Mouse (Mus musculus) heart, postnatal 0 days (tissue): ENCODE results near the gene Ntrk3.

ENCODE experiments used
- CTCF ChIP-seq: IDR thresholded peaks from 2 replicates; pipeline ENCODE4 v1.5.1; 2016; ENCODE audit warnings: antibody characterized with exemption, control low read depth, low read depth
- EP300 ChIP-seq: IDR thresholded peaks from 2 replicates; pipeline ENCODE4 v1.6.1; 2016; ENCODE audit warnings: antibody characterized with exemption, low read depth

DNA sequence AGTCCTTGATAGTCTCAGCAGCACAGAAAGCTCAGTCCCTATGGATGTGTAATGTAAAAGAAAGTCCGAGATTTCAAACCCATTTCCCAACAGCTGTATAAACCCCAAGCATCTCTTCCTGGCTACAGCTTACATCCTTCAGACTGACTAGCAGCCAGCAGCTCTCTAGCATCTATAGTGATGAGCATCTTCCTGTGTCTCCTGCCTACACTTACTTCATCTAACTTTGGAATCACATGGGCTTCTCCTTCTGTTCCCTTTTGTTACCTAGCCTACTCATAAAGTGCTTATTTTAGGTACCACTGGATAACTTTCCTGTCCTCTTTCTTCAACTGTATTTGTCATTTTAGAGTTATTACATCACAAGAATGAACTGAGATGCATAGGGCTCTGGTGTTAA lies 432.0 kb downstream of the Ntrk3 start:
- no peak for TF ChIP-seq CTCF
- TF ChIP-seq EP300, result no peak
